Mouse (Mus musculus): ENCODE measurements around the gene Icam1. TPM values are rescaled to one million over a fixed set of nuclear protein-coding genes. Genes with fewer than 3 reads are reported as not detected.
A peak's percentile ranks its signal among the peaks of the same experiment; 100 is the strongest.

Icam1 gene
- polyA plus RNA-seq, 1 experiment from 2014 or later = 3.9 TPM

- Histone ChIP-seq H3K4me1 (replicated peaks) (peaks cover 20% of the 10 kb centered on the region), H3K4me3 (no peak overlapping the region), H3K27me3 (no peaks in the 10 kb centered on the region), H3K9ac (no peak overlapping the region), H3K36me3 (peaks cover 63% of the 10 kb centered on the region), H3K4me2 (no peak overlapping the region), H3K27ac (replicated peaks) (no peak overlapping the region), H3K9me3 (no peaks in the 10 kb centered on the region)
- 94% methylated on average over 3 of the region's 3 CpGs for WGBS
- ATAC-seq (ENCODE audit: low read depth) = no peak
These were observed 59.8 kb downstream of the Icam1 start for GRCm38 (mm10) chr9:21075625-21076024.

MicroRNAs encoded within 50 kb of the gene (microRNA counts, 519-probe panel; counts per million panel counts)
- 3,615 counts per million, percentile 53 among the panel's probes with 10 or more counts for microRNA mmu-miR-1900

Small RNA genes within 50 kb of the gene (microRNA-seq; reads per million reads assigned to microRNA genes)
- gene Mir1900 (not detected), gene Mir7082 (not detected)

Other genes starting within 250 kb of the Icam1 start
- gene Col5a3, start 200.9 kb upstream of the Icam1 start, polyA plus RNA-seq (2015; fragmentation: Nextera tagmentation; extraction: Ambion mirVana) = 0.45 and 0.59 TPM in 2 replicates
- gene Rdh8, start 197.5 kb upstream of the Icam1 start, polyA plus RNA-seq (2015; fragmentation: Nextera tagmentation; extraction: Ambion mirVana) = not detected in 2 replicates
- gene A230050P20Rik, start 147.3 kb upstream of the Icam1 start, polyA plus RNA-seq (2015; fragmentation: Nextera tagmentation; extraction: Ambion mirVana) = 2.6 and 2.7 TPM in 2 replicates
- 8.8 and 9.7 TPM in 2 replicates for gene Angptl6, start 136.3 kb upstream of the Icam1 start, polyA plus RNA-seq (2015; fragmentation: Nextera tagmentation; extraction: Ambion mirVana)
- 48.1 and 51.9 TPM in 2 replicates for gene Ppan, start 127.8 kb upstream of the Icam1 start, polyA plus RNA-seq (2015; fragmentation: Nextera tagmentation; extraction: Ambion mirVana)
- gene Eif3g, start 117.4 kb upstream of the Icam1 start, polyA plus RNA-seq (2015; fragmentation: Nextera tagmentation; extraction: Ambion mirVana) = 253 and 267 TPM in 2 replicates
- gene Dnmt1, start 56.1 kb upstream of the Icam1 start, polyA plus RNA-seq (2015; fragmentation: Nextera tagmentation; extraction: Ambion mirVana) = 54.2 and 63.7 TPM in 2 replicates
- 9.9 and 10.1 TPM in 2 replicates for gene S1pr2, start 39.2 kb upstream of the Icam1 start, polyA plus RNA-seq (2015; fragmentation: Nextera tagmentation; extraction: Ambion mirVana)
- 105 and 110 TPM in 2 replicates for gene Mrpl4, start 13.2 kb upstream of the Icam1 start, polyA plus RNA-seq (2015; fragmentation: Nextera tagmentation; extraction: Ambion mirVana)
- 0.33 and 0.56 TPM in 2 replicates for gene Icam4, start 13.4 kb downstream of the Icam1 start, polyA plus RNA-seq (2015; fragmentation: Nextera tagmentation; extraction: Ambion mirVana)
- gene Icam5, start 16.1 kb downstream of the Icam1 start, polyA plus RNA-seq (2015; fragmentation: Nextera tagmentation; extraction: Ambion mirVana) = 0.45 and 0.68 TPM in 2 replicates
- 1.4 and 2.1 TPM in 2 replicates for gene Zglp1, start 51.1 kb downstream of the Icam1 start, polyA plus RNA-seq (2015; fragmentation: Nextera tagmentation; extraction: Ambion mirVana)
- gene Gm49373, start 57.1 kb downstream of the Icam1 start, polyA plus RNA-seq (2015; fragmentation: Nextera tagmentation; extraction: Ambion mirVana) = 0.91 and 0.98 TPM in 2 replicates
- 52.1 and 60.2 TPM in 2 replicates for gene Fdx1l, start 57.6 kb downstream of the Icam1 start, polyA plus RNA-seq (2015; fragmentation: Nextera tagmentation; extraction: Ambion mirVana)
- 1.3 and 1.6 TPM in 2 replicates for gene Gm38431, start 76.0 kb downstream of the Icam1 start, polyA plus RNA-seq (2015; fragmentation: Nextera tagmentation; extraction: Ambion mirVana)
- 37.3 and 38.3 TPM in 2 replicates for gene Raver1, start 76.0 kb downstream of the Icam1 start, polyA plus RNA-seq (2015; fragmentation: Nextera tagmentation; extraction: Ambion mirVana)
- gene Tyk2, start 115.3 kb downstream of the Icam1 start, polyA plus RNA-seq (2015; fragmentation: Nextera tagmentation; extraction: Ambion mirVana) = 11.7 TPM in 2 replicates
- gene Cdc37, start 134.0 kb downstream of the Icam1 start, polyA plus RNA-seq (2015; fragmentation: Nextera tagmentation; extraction: Ambion mirVana) = 228 and 273 TPM in 2 replicates
- gene Pde4a, start 149.7 kb downstream of the Icam1 start, polyA plus RNA-seq (2015; fragmentation: Nextera tagmentation; extraction: Ambion mirVana) = 17.5 and 18.9 TPM in 2 replicates
- 60.9 and 64.4 TPM in 2 replicates for gene Keap1, start 223.4 kb downstream of the Icam1 start, polyA plus RNA-seq (2015; fragmentation: Nextera tagmentation; extraction: Ambion mirVana)
- 3.0 and 3.8 TPM in 2 replicates for gene S1pr5, start 232.5 kb downstream of the Icam1 start, polyA plus RNA-seq (2015; fragmentation: Nextera tagmentation; extraction: Ambion mirVana)
- gene Atg4d, start 249.3 kb downstream of the Icam1 start, polyA plus RNA-seq (2015; fragmentation: Nextera tagmentation; extraction: Ambion mirVana) = 55.3 and 56.1 TPM in 2 replicates

Data from neural tube, embryonic 13.5 days (tissue).